Mouse (Mus musculus) midbrain, embryonic 10.5 days (tissue): ENCODE data around the gene Foxj1. TPM values are rescaled to one million over a fixed set of nuclear protein-coding genes. Genes with fewer than 3 reads are reported as not detected.

Experiments
- DNase-seq: peaks from one replicate; pipeline ENCODE4 v3.0.0-alpha.2; 2017; ENCODE audit warnings: low spot score
- H3K27ac ChIP-seq: fragments of 300-500 bp; sonication (generic); replicated peaks from 2 replicates; pipeline ENCODE4 v1.5.1; 2016; ENCODE audit warnings: mild to moderate bottlenecking
- H3K27me3 ChIP-seq: fragments of 300-500 bp; sonication (generic); 2 replicates; pipeline ENCODE4 v1.6.1; 2016; ENCODE audit warnings: low read depth, mild to moderate bottlenecking; ENCODE audit not compliant: poor library complexity, severe bottlenecking
- H3K36me3 ChIP-seq: fragments of 300-500 bp; sonication (generic); 2 replicates; pipeline ENCODE4 v1.6.1; 2016; ENCODE audit warnings: mild to moderate bottlenecking, moderate library complexity
- H3K4me1 ChIP-seq: fragments of 300-500 bp; sonication (generic); 2 replicates; pipeline ENCODE4 v1.6.1; 2016
- H3K4me3 ChIP-seq: fragments of 300-500 bp; sonication (generic); 2 replicates; pipeline ENCODE4 v1.5.1; 2016; ENCODE audit warnings: mild to moderate bottlenecking, moderate library complexity
- H3K9me3 ChIP-seq: fragments of 300-500 bp; sonication (generic); replicated peaks from 2 replicates; pipeline ENCODE4 v1.6.1; 2016; ENCODE audit warnings: mild to moderate bottlenecking
- WGBS: fragments of 180-500 bp; shearing (Covaris S2); methylation state at CpG from one replicate; pipeline ENCODE4 v1.1.7; 2016; 5-methylcytosine and 5-hydroxymethylcytosine counted together
- polyA plus RNA-seq: library from polyadenylated mRNA; unstranded; fragments of >200 nt; fragmentation: Nextera tagmentation; extraction: Ambion mirVana; gene quantifications from 2 replicates; pipeline ENCODE4 v1.2.1, GENCODE M21; 2016

The Foxj1 gene
- polyA plus RNA-seq, 1 experiment from 2014 or later, result 8.4 TPM

DNA sequence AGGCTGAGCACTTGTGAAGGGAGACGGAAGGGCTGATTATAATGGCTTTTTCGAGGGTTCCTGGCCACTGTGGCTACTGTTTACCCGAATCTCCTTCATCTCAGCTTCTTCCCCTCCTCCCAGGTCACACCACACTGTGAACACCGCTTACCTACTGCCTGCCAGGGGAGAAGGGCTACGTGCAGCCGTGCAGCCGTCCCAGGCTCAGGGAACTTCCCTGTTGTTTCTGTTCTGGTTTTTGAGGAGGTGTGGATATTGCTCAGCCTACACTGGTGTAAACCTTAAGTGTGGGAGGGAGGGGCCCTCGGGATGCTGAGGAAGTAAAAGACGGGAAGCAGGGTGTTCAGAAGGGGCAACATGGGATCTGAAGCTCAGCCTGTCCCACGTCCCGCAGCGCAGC, 1.8 kb upstream of the Foxj1 start:
- Histone ChIP-seq H3K4me1 (peaks cover 64% of the 10 kb centered on the region), H3K27ac (0 out of 2 replicates have a peak overlapping the region, but pooled peaks have one; percentile 14), H3K4me3 (peak overlapping the region; percentile 71; the same call in 1 of the 2 replicates), H3K9me3 (no peaks in the 10 kb centered on the region), H3K36me3 (peaks cover 19% of the 10 kb centered on the region), H3K27me3 (peaks cover 52% of the 10 kb centered on the region)
- WGBS, result 60% methylated on average over 12 of the region's 12 CpGs
- DNase-seq, result no peak

DNA sequence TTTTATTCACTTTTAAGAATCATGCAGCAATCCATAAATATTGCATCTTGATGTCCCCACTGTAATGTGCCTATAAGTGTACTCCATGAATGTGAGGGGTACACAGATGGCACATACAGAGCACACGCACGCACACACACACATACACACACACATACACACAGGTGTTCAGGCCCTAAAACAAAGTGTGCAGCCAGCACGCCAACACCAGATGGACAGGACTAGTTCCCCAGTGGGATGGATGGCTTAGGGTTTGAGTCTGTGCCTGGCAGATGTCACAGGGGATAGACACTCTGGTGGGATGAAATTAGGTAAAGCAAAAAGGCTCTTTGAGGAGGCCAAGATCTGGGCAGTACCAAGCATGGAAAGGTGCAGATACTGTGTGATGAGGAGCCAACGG, 1.2 kb upstream of the Foxj1 start:
- peaks cover 70% of the 10 kb centered on the region for H3K4me1 ChIP-seq
- DNase-seq, result no peak
- H3K27me3 ChIP-seq, result peaks cover 57% of the 10 kb centered on the region
- peak overlapping the region; percentile 91; the same call in 1 of the 2 replicates for H3K27ac ChIP-seq
- H3K36me3 ChIP-seq, result peaks cover 19% of the 10 kb centered on the region
- no peaks in the 10 kb centered on the region for H3K9me3 ChIP-seq
- 89% methylated on average over 4 of the region's 4 CpGs for WGBS
- peak overlapping the region; percentile 71 for H3K4me3 ChIP-seq

- no peaks in the 10 kb centered on the region for H3K9me3 ChIP-seq
- 7% methylated on average over 26 of the region's 26 CpGs for WGBS
- H3K27ac ChIP-seq, result peak overlapping the region; percentile 91
- H3K27me3 ChIP-seq, result peaks cover 65% of the 10 kb centered on the region
- H3K4me3 ChIP-seq, result peak overlapping the region; percentile 71
- DNase-seq, result peak; percentile 38
- peaks cover 87% of the 10 kb centered on the region for H3K4me1 ChIP-seq
- peaks cover 10% of the 10 kb centered on the region; the same call in 1 of the 2 replicates for H3K36me3 ChIP-seq
These were observed 799 bp downstream of the Foxj1 start for GRCm38 (mm10) chr11:116334417-116334782.

- peak overlapping the region; percentile 71 for H3K4me3 ChIP-seq
- H3K36me3 ChIP-seq, result peaks cover 6% of the 10 kb centered on the region; the same call in 1 of the 2 replicates
- peak overlapping the region; percentile 91 for H3K27ac ChIP-seq
- H3K4me1 ChIP-seq, result peaks cover 93% of the 10 kb centered on the region
- no peaks in the 10 kb centered on the region for H3K9me3 ChIP-seq
- peaks cover 65% of the 10 kb centered on the region for H3K27me3 ChIP-seq
- 24% methylated on average over 31 of the region's 31 CpGs for WGBS
- DNase-seq, result peak; percentile 30
These were observed 1.4 kb downstream of the Foxj1 start for GRCm38 (mm10) chr11:116333526-116334416.

GRCm38 (mm10) chr11:116332983-116333270, 2.3 kb downstream of the Foxj1 start:
- Histone ChIP-seq H3K4me1 (peaks cover 94% of the 10 kb centered on the region), H3K27me3 (peaks cover 63% of the 10 kb centered on the region), H3K9me3 (no peaks in the 10 kb centered on the region), H3K36me3 (no peaks in the 10 kb centered on the region), H3K4me3 (peak overlapping the region; percentile 71), H3K27ac (peak overlapping the region; percentile 91)
- WGBS, result 75% methylated on average over 3 of the region's 3 CpGs
- DNase-seq, result no peak

DNA sequence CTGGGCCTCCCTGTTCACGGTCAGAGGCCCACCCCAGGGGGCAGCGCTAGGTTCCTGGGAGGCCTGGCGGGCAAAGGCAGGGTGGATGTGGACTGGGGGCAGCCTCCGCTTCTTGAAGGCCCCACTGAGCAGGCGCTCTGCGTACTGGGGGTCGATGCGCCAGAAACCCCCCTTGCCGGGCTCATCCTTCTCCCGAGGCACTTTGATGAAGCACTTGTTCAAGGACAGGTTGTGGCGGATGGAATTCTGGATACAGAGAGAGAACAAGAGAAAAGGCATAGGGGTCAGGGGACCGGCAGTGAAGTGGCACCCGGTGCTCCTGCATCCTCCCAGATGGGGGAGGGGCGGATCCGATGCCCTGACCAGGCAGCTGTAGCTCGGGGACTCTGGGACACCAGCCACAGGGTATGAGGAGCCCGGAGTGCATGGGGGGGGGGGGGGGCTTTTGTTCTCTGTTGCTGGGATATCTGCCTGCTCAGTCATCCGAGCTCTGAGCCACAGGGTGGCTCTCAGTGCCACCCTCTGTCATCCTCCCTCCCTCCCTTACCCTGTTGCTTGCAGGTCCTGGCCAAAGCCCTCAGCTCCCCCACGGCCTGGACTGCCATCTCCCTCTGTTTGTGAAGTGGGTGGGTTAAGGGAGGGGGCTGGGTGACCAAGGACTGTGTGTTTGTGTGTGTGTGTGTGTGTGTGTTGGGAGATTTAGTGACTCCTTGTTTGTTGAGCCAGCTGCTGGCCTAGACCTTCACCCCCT, 2.8 kb downstream of the Foxj1 start:
- peak; percentile 75 for DNase-seq
- Histone ChIP-seq H3K27me3 (peaks cover 59% of the 10 kb centered on the region), H3K4me3 (peak overlapping the region; percentile 71)

DNA sequence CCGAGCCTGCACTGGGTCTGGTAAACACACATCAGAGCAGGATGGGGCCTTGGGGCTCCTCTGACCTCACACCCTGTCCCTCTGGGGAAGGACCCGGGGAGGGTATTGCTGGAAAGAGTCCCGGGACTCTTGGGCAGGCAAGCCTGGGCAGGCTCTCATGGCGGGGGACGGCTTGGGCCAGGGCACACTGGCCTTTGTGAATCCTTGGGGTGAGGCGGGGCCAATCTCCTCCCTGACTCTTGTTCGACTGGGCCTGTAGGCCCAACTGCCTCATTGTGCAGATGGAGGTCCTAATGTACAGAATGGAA, 5.0 kb downstream of the Foxj1 start:
- H3K4me1 ChIP-seq, result peaks cover 78% of the 10 kb centered on the region
- H3K27ac ChIP-seq, result peak overlapping the region; percentile 86

More for the DNA sequence above, 2.8 kb downstream of the Foxj1 start:
- Histone ChIP-seq H3K36me3 (no peaks in the 10 kb centered on the region), H3K27ac (peak overlapping the region; percentile 91), H3K4me1 (peaks cover 90% of the 10 kb centered on the region), H3K9me3 (no peaks in the 10 kb centered on the region)
- WGBS, result 16% methylated on average over 19 of the region's 19 CpGs

DNA sequence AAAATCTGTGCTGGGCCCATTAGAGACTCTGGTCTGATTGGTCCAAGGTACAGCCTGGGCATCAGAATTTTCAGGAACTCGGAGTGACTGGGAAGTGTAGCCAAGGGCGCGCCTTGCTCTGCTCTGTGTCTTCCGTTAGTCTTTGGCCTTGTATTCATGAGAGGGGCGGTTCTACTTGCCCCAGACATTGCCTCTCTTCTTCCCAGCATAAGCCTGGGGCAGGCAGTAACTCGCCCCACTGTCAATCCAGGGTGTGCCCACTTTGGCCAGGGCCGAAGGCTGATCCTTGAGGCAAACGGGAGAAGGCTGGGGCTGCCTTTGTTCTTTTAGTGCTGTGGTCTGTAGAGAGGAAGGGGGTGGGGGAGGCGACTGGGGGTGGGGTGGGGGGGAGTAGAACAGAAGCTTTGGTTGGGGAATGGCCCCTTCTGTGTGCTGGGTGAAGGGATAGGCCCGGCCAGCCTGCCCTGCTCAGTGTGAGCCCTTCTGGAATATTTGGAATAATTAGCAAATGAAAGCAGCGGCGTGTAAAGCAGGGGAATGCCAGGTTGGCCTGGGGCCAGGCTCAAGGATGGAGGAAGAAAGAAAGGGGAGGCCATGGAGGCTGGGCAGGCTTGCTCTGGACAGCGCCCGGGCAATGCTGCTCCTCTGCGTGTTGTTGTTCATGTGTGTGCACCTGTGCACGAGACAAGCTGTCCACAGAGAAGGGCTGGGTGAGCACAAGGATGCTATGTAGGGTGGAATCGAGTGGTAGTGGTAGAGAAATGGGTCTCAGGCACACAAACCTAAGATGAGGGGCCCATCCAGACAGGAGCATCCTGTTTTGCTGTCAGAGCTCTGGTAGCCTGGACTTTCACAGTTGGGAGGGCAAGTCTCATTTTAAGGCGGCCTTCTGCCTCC, 5.6 kb downstream of the Foxj1 start:
- no peaks in the 10 kb centered on the region for H3K9me3 ChIP-seq
- H3K36me3 ChIP-seq, result no peaks in the 10 kb centered on the region
- WGBS, result 45% methylated on average over 18 of the region's 18 CpGs
- H3K4me1 ChIP-seq, result peaks cover 72% of the 10 kb centered on the region
- H3K27ac ChIP-seq, result peak overlapping the region; percentile 86
- H3K27me3 ChIP-seq, result peaks cover 41% of the 10 kb centered on the region
- no peak for DNase-seq
- peak overlapping the region; percentile 20; the same call in 1 of the 2 replicates for H3K4me3 ChIP-seq

More for the DNA sequence above, 5.0 kb downstream of the Foxj1 start:
- 56% methylated on average over 7 of the region's 7 CpGs for WGBS
- no peak for DNase-seq
- H3K27me3 ChIP-seq, result peaks cover 47% of the 10 kb centered on the region
- no peaks in the 10 kb centered on the region for H3K9me3 ChIP-seq
- H3K4me3 ChIP-seq, result 0 out of 2 replicates have a peak overlapping the region, but pooled peaks have one; percentile 20
- H3K36me3 ChIP-seq, result no peaks in the 10 kb centered on the region

- no peaks in the 10 kb centered on the region for H3K36me3 ChIP-seq
- 66% methylated on average over 7 of the region's 7 CpGs for WGBS
- no peak overlapping the region for H3K4me3 ChIP-seq
- no peak for DNase-seq
- peaks cover 47% of the 10 kb centered on the region for H3K4me1 ChIP-seq
- H3K27ac ChIP-seq, result peak overlapping the region; percentile 49
- peaks cover 18% of the 10 kb centered on the region for H3K27me3 ChIP-seq
- H3K9me3 ChIP-seq, result no peaks in the 10 kb centered on the region
These were observed 8.1 kb downstream of the Foxj1 start for GRCm38 (mm10) chr11:116326963-116327603.

DNA sequence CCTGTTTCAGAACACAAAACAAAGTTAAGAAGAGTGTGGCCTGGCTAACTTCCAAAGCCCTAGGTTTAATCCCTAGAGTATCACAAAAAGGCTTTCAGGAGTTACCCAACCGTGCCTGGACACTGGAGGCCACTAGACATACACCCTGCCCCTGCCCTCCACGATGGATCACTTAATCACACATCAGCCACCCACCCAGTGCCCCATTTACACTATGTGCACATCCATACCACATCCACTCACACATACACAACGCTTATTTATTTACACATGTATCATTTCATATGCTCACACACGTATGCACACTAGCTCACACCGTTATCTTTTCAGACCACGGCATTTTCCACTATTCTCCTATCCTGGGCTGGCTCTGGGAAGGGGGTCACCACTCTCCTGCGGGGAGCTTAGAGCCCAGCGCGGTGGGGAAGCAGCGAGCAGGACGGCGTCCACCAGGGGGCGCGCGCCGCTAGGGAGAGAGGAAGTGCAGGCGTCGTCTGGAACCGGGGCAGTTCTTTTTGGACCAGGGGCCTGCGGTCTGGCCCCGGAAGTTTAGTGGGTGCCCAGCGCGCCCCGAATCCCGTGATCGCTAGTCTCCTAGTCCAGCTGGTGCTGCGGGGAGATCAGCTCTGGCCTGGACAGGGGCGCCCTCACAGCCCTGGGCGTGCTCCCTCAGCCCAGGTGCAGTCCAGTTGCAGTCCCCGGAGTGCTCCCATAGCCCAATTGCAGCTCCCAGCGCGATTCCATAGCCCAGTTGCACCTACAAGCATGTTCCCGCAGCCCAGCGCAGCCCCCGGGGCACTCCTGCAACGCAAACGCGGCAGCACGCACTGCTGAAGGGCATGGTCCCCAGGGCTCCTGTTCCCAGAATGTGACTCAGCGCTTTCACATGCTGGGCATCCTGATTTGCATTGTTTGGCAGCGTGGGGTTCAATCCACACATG, 16.2 kb downstream of the Foxj1 start:
- peak; percentile 88 for DNase-seq
- H3K27me3 ChIP-seq, result peaks cover 48% of the 10 kb centered on the region
- H3K36me3 ChIP-seq, result no peaks in the 10 kb centered on the region
- 2% methylated on average over 41 of the region's 41 CpGs for WGBS
- H3K4me3 ChIP-seq, result peak overlapping the region; percentile 60
- peaks cover 29% of the 10 kb centered on the region for H3K4me1 ChIP-seq
- peak overlapping the region; percentile 87 for H3K27ac ChIP-seq
- no peaks in the 10 kb centered on the region for H3K9me3 ChIP-seq

DNA sequence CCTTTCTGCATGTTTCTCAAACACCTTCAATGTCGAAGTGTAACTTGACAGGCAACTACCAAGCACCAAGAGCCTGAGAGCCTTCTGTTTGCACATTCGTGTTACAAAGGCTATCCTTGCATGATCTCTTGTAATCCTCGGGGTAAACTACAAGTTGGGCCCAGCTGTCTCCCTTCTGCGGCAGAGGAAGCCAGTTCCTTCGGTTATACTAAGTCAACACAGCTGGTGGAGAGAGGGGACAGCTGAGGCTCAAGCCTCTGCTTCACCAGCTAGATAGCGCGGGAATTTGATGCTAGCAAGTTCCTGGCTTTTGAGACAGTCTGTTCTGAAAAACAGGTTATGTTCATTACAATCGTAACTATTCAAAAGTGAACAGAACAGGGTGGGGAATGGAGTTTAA, 22.8 kb downstream of the Foxj1 start:
- H3K4me3 ChIP-seq, result no peak overlapping the region
- DNase-seq, result peak; percentile 44
- no peaks in the 10 kb centered on the region for H3K9me3 ChIP-seq
- 58% methylated on average over 8 of the region's 8 CpGs for WGBS
- 0 out of 2 replicates have a peak overlapping the region, but pooled peaks have one; percentile 42 for H3K27ac ChIP-seq
- no peaks in the 10 kb centered on the region for H3K36me3 ChIP-seq
- peaks cover 20% of the 10 kb centered on the region for H3K4me1 ChIP-seq
- H3K27me3 ChIP-seq, result peaks cover 32% of the 10 kb centered on the region
